Mouse (Mus musculus) hindbrain, embryonic 14.5 days (tissue): ENCODE measurements around the gene Slc25a45. TPM values are rescaled to one million over a fixed set of nuclear protein-coding genes. Genes with fewer than 3 reads are reported as not detected.

Experiments
- ATAC-seq: fragments of 200-750 bp; cut with Nextera tagmentation; 2 replicates; pipeline ENCODE4 v1.8.0; 2017; ENCODE audit warnings: moderate number of reproducible peaks, mild to moderate bottlenecking, moderate TSS enrichment, moderate library complexity; ENCODE audit not compliant: low FRiP score
- DNase-seq: peaks from one replicate; pipeline ENCODE4 v3.0.0-alpha.2; 2015; ENCODE audit warnings: low spot score
- H3K27ac ChIP-seq: fragments of 300-500 bp; sonication (generic); 2 replicates; pipeline ENCODE4 v1.5.1; 2014; ENCODE audit warnings: mild to moderate bottlenecking, moderate library complexity
- H3K27me3 ChIP-seq: fragments of 300-500 bp; sonication (generic); 2 replicates; pipeline ENCODE4 v1.6.1; 2014; ENCODE audit warnings: mild to moderate bottlenecking, low read length, mixed read lengths; ENCODE audit not compliant: control insufficient read depth, insufficient read depth
- H3K36me3 ChIP-seq: fragments of 300-500 bp; sonication (generic); replicated peaks from 2 replicates; pipeline ENCODE4 v1.6.1; 2014; ENCODE audit not compliant: control insufficient read depth, insufficient read depth
- H3K4me1 ChIP-seq: fragments of 300-500 bp; sonication (generic); replicated peaks from 2 replicates; pipeline ENCODE4 v1.6.1; 2014; ENCODE audit warnings: antibody characterized with exemption, low read length, mixed read lengths; ENCODE audit not compliant: control insufficient read depth, insufficient read depth
- H3K4me2 ChIP-seq: fragments of 300-500 bp; sonication (generic); replicated peaks from 2 replicates; pipeline ENCODE4 v1.6.1; 2014; ENCODE audit warnings: mild to moderate bottlenecking, moderate library complexity
- H3K4me3 ChIP-seq: fragments of 300-500 bp; sonication (generic); replicated peaks from 2 replicates; pipeline ENCODE4 v1.5.1; 2014; ENCODE audit warnings: mild to moderate bottlenecking, low read length
- H3K9ac ChIP-seq: fragments of 300-500 bp; sonication (generic); 2 replicates; pipeline ENCODE4 v1.6.1; 2014
- H3K9me3 ChIP-seq: fragments of 300-500 bp; sonication (generic); 2 replicates; pipeline ENCODE4 v1.6.1; 2016; ENCODE audit warnings: low read length; ENCODE audit not compliant: control insufficient read depth
- WGBS: fragments of 180-500 bp; shearing (Covaris S2); extraction: QIAGEN DNeasy Blood & Tissue Kit; methylation state at CpG from one replicate; pipeline ENCODE4 v1.1.7; 2014; 5-methylcytosine and 5-hydroxymethylcytosine counted together
- polyA plus RNA-seq: library from polyadenylated mRNA; unstranded; fragments of >200 nt; fragmentation: Nextera tagmentation; extraction: Ambion mirVana; gene quantifications from 2 replicates; pipeline ENCODE4 v1.2.1, GENCODE M21; 2014

The Slc25a45 gene
- polyA plus RNA-seq, 1 experiment from 2014 or later, result 1.5 TPM

- no peak overlapping the region for H3K9ac ChIP-seq
- WGBS, result 75% methylated on average over 14 of the region's 14 CpGs
- no peaks in the 10 kb centered on the region for H3K9me3 ChIP-seq
- H3K4me1 ChIP-seq, result peaks cover 21% of the 10 kb centered on the region
- ATAC-seq (no peak), DNase-seq (no peak)
- no peak overlapping the region for H3K4me3 ChIP-seq
- H3K27me3 ChIP-seq, result no peaks in the 10 kb centered on the region
- no peak overlapping the region for H3K4me2 ChIP-seq
- no peaks in the 10 kb centered on the region for H3K36me3 ChIP-seq
- H3K27ac ChIP-seq, result no peak overlapping the region
Observed at GRCm38 (mm10) chr19:5839317-5840085, 38.1 kb upstream of the Slc25a45 start.

DNA sequence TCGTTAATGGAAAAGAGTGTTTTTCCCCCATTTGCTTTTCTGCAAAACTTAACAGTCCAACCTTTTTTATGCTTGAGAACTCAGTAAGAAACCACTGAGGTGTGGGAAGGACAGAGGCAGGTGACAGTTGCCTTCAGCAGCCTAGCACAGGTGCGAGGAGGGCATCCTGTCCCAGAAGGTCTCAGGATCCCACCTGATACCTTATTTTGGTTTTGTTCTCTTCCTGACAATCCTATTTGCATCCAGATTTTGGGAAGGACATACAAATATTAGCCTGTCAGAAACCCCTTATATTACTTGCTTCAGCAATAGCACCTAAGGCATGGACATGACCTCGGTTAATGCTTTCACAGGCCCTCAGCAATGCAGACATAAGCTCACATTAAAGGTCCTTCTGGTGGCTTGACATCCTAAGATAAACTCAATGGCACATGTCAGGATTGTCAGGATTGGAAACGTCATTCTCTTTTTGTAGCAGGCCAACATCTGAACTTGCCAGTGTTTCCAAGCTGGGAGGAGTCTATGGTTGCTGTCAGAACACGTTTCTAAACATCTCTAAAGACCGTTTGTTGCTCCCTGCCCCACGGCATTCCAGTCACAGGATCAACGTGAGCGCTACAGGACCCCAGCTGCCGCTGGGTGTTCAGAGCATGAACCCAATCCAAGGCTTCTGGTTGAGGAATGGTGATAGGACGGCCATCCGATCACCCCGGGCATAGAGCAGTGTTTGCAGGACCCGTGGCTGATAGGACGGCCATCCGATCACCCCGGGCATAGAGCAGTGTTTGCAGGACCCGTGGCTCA lies 37.3 kb upstream of the Slc25a45 start:
- ATAC-seq (no peak), DNase-seq (no peak)
- Histone ChIP-seq H3K9me3 (no peaks in the 10 kb centered on the region), H3K4me1 (peaks cover 29% of the 10 kb centered on the region), H3K4me2 (no peak overlapping the region), H3K27me3 (no peaks in the 10 kb centered on the region), H3K36me3 (no peaks in the 10 kb centered on the region), H3K27ac (no peak overlapping the region), H3K9ac (no peak overlapping the region), H3K4me3 (no peak overlapping the region)
- 78% methylated on average over 18 of the region's 18 CpGs for WGBS

DNA sequence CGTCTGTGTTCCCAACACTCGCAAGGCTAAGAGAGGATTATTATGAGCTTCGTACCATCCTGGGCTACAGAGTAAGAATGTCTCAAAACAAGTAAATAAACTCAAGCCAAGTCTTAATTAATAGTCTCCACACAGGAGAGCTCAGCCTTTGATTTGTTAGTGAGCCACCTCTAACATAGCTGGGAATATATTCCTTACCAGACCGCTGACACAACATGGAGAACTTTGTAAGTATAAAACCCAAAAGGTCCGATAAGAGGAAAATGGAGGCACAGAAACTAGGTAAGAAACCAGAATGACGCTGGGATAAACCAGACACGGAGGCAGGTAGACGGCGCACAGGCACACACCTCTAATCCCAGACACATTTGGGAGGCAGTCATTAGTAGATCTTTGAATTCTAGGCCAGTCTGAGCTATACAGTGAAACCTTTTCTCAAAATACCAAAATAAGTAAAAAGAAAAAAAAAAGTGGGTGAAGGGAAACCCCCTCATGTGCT lies 36.7 kb upstream of the Slc25a45 start:
- Histone ChIP-seq H3K9me3 (no peaks in the 10 kb centered on the region), H3K9ac (no peak overlapping the region), H3K27me3 (no peaks in the 10 kb centered on the region), H3K4me3 (no peak overlapping the region), H3K4me1 (peaks cover 34% of the 10 kb centered on the region), H3K4me2 (no peak overlapping the region), H3K27ac (no peak overlapping the region), H3K36me3 (no peaks in the 10 kb centered on the region)
- WGBS, result 91% methylated on average over 9 of the region's 9 CpGs
- no peak for ATAC-seq
- DNase-seq, result no peak

- DNase-seq, result no peak
- Histone ChIP-seq H3K4me2 (no peak overlapping the region), H3K4me3 (no peak overlapping the region), H3K36me3 (no peaks in the 10 kb centered on the region), H3K4me1 (peaks cover 39% of the 10 kb centered on the region), H3K9me3 (no peaks in the 10 kb centered on the region), H3K9ac (no peak overlapping the region), H3K27ac (no peak overlapping the region), H3K27me3 (no peaks in the 10 kb centered on the region)
- WGBS, result 36% methylated on average over 4 of the region's 4 CpGs
- no peak for ATAC-seq
Observed at GRCm38 (mm10) chr19:5841389-5841946, 36.1 kb upstream of the Slc25a45 start.

DNA sequence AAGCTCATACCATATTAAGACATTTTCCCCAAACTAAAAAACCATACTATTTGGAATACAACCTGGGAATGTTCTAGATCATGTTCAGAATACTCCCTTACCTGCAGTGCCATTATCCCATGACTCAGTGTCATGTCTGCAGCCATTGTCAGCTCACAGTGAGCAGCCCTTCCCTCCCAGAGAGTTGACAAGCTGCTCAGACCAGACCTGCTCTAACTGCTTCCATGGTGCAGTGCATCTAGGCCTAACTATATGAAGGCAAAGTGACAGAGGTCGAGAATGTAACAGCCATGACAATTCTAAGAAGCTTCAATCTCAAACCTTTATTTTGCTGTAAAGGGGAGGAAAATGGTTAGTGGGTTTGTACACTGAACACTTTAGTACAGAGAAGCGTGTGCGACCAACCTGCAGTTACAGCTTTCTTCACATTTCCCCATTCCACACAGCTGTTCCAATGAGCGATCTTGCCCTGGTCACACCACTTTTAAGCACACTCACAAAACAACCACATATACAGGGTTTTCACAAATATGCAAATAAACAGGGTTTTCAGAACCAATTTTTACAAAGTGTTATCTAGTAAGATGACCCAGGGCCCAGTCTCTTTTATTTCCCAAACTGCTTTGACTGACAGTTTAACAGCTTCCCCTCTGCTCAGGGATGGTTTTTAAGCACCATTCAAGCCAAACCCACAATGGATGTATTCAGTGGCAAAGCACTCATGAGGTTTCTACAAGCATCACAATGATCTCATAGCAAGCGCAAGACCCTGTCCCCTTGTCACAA lies 35.4 kb upstream of the Slc25a45 start:
- Histone ChIP-seq H3K4me1 (peaks cover 47% of the 10 kb centered on the region), H3K9me3 (no peaks in the 10 kb centered on the region), H3K4me2 (no peak overlapping the region; the same call in 1 of the 2 replicates), H3K27me3 (no peaks in the 10 kb centered on the region), H3K27ac (peak overlapping the region; percentile 45; the same call in 1 of the 2 replicates), H3K9ac (no peak overlapping the region), H3K4me3 (no peak overlapping the region), H3K36me3 (no peaks in the 10 kb centered on the region)
- ATAC-seq (no peak), DNase-seq (no peak)
- WGBS, result 40% methylated on average over 5 of the region's 5 CpGs

GRCm38 (mm10) chr19:5842785-5843730 lies 34.5 kb upstream of the Slc25a45 start:
- H3K4me1 ChIP-seq, result peaks cover 55% of the 10 kb centered on the region
- peak overlapping the region; percentile 84; the same call in 1 of the 2 replicates for H3K4me2 ChIP-seq
- H3K9me3 ChIP-seq, result no peaks in the 10 kb centered on the region
- no peaks in the 10 kb centered on the region for H3K36me3 ChIP-seq
- no peak overlapping the region for H3K9ac ChIP-seq
- DNase-seq, result no peak
- no peak overlapping the region for H3K4me3 ChIP-seq
- no peak for ATAC-seq
- no peaks in the 10 kb centered on the region for H3K27me3 ChIP-seq
- 52% methylated on average over 9 of the region's 9 CpGs for WGBS
- peak overlapping the region; percentile 45; the same call in 1 of the 2 replicates for H3K27ac ChIP-seq

DNA sequence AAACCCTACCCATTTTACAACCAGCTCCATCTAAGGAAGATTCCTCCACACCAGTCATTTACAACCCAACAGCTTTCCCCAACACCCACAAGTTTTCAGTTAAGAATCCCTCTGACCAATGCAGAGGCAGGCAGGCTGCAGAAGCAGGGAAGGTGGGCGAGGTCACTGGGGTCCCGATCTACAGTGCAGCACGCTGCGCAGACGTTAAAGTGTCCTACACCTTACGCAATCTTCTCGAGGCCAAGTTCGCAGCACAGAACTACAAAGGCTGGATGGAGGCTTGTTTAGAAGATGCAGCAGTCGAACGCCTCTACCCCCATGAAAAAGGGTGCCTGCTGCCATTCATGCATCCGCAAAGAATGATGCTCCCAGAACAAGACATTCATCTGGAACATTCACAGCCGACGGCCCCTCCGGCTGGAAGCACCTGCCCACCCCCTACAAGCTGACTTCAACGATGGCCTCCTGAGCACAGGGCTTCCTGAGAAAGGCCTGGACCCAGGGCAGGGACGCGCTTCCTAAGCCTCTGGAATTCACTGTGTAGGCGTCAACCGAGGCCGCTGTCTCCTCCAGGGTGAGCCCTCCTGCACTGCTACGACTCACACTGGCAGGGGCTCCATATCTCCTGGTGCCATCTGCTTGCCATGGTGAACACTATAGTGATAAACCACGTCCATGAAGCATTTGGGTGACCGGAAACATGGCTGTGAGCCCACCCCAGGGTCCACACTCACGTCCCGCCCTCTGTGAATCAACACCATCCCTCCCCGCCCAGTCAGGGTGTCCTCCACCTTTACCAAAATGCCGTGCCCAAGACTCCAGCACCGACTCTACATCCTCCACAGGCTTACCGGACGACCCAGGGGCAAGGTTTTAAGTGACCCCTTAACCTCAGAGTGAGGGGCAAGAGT lies 33.6 kb upstream of the Slc25a45 start:
- no peaks in the 10 kb centered on the region for H3K27me3 ChIP-seq
- H3K9me3 ChIP-seq, result no peaks in the 10 kb centered on the region
- WGBS, result 77% methylated on average over 30 of the region's 30 CpGs
- no peaks in the 10 kb centered on the region for H3K36me3 ChIP-seq
- no peak overlapping the region for H3K4me3 ChIP-seq
- H3K4me1 ChIP-seq, result peaks cover 65% of the 10 kb centered on the region
- H3K4me2 ChIP-seq, result peak overlapping the region; percentile 84
- ATAC-seq, result no peak
- DNase-seq, result no peak
- 0 out of 2 replicates have a peak overlapping the region, but pooled peaks have one; percentile 69 for H3K9ac ChIP-seq
- 0 out of 2 replicates have a peak overlapping the region, but pooled peaks have one; percentile 99 for H3K27ac ChIP-seq
